Mouse (Mus musculus): ENCODE measurements around the gene Kcnj9. TPM values are rescaled to one million over a fixed set of nuclear protein-coding genes. Genes with fewer than 3 reads are reported as not detected.

The Kcnj9 gene
- total RNA-seq (2021), result under 1 TPM; 0.07 to 0.14 TPM
- long read RNA-seq, experiment 1, result 0 reads
- long read RNA-seq, experiment 2, result 0 reads

DNA sequence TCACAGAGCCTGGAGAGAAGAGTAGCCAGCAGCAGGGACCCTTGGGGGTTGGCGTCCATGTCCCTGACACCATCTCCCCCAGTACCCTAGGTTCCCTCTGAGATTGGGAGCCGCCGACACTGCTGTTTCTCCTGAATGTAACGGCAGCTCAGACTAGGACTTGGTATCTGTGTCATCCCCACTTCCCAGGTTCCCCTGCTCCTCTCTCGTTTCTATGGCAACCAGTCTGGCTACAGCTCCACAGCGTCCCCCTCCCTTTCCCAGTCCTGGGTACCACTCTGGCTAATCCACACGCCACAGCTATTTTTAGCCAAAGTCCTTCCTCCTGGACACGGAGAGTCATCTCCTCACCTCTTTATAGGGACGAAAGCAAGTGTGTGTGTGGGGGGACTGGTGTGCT is at the start of gene Kcnj9:
TSS of gene Kcnj9 (minus strand) at position 188 of the 400 bp plus-strand sequence.
- no peak for DNase-seq

DNA sequence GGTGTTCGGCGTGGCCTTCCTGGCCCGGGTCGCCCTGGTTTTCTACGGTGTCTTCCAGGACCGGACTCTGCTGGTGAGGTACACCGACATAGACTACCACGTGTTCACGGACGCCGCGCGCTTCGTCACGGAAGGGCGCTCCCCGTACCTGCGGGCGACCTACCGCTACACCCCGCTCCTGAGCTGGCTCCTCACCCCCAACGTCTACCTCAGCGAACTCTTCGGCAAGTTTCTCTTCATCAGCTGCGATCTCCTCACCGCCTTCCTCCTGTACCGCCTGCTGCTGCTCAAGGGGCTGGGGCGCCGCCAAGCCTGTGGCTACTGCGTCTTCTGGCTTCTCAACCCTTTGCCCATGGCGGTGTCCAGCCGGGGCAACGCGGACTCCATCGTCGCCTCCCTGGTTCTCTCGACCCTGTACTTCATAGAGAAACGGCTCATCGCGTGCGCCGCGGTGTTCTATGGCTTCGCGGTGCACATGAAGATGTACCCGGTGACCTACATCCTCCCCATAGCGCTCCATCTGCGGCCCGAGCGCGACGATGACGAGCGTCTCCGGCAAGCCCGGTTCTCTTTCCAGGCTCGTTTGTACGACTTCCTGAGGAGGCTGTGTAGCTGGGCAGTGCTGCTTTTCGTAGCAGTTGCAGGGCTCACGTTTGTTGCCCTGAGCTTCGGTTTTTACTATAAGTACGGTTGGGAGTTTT is 47.8 kb upstream of the Kcnj9 start:
- no peak for DNase-seq

DNA sequence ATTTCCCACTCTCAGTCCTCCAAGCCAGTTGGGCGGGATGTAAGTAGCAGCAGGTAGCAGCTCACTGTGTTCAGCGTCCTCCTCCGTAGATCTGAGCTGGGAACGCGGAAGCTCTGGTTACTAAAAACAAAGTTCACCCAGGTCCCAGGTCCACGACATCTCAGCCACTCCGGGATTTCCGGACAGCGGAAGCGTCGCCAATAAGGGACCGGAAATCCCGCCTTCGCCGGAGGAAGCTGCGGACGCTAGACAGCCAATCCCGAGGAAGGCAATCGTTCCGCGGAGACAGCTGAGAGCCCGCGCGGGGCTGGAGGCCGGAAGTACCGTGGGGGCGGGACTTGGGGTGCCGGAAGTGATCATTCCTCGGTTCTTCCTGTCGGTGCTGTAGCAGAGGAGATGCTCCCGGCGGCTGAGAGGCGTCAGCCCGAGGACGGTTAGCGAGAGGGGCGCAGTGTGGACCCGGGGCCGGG is 47.1 kb upstream of the Kcnj9 start, which contains the start of gene Pigm:
TSS of gene Pigm (plus strand) at position 349 of the 470 bp plus-strand sequence.
- DNase-seq, result peak; percentile 97

DNA sequence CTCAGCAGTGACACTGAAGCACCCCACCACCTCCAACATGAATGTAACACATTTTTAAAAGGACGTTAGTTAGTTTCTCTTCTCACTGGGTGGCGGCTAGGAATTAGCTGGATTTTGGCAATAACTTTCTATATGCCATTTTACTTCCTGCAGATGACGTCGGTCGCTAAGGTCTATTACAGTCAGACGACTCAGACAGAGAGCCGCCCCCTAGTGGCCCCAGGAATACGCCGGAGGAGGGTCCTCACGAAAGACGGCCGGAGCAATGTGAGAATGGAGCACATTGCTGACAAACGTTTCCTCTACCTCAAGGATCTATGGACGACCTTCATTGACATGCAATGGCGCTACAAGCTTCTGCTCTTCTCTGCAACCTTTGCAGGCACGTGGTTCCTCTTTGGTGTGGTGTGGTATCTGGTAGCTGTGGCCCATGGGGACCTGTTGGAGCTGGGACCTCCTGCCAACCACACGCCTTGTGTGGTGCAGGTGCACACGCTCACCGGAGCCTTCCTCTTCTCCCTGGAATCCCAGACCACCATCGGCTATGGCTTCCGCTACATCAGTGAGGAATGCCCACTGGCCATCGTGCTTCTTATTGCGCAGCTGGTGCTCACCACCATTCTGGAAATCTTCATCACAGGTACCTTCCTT is 39.8 kb upstream of the Kcnj9 start:
- peak; percentile 43 for DNase-seq

DNA sequence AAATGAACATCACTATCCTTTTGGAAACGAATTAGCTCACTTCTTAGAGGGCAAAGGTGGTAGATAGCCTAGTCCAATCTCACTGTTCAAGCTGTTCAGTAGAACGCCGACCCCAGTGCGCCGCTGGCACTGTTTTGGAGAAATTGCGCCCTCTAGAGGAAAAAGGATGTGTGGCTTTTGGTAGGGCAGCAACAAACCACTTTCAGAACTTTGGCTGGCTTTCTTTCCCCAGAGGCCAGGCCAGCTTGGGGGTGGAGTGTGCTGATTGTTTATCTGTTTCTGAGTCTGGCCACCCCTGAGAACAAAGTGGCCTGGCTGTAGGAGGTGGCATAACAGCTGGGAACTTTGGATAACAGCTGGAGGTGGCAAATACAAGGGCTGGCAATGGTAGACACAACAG is 35.6 kb upstream of the Kcnj9 start:
- peak; percentile 34 for DNase-seq

DNA sequence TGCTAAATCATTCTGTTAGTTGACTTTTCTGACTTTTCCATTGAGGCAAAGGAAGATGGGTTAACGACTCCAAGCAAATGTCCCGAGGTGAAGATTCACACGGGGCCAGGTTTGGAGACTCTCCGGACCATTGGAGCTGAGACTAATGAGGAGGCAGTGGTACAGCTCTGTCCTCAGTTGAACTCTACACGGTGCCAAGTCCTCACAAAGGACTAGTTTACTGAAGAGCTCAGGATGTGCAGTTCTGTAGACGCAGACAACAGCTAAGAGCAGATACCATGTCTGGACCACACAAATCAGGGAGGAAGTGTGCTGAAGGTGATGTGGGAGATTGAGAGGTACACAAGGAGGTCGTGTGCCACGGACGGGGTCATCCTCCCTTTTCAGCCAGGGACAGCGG is 29.2 kb upstream of the Kcnj9 start:
- DNase-seq, result no peak

DNA sequence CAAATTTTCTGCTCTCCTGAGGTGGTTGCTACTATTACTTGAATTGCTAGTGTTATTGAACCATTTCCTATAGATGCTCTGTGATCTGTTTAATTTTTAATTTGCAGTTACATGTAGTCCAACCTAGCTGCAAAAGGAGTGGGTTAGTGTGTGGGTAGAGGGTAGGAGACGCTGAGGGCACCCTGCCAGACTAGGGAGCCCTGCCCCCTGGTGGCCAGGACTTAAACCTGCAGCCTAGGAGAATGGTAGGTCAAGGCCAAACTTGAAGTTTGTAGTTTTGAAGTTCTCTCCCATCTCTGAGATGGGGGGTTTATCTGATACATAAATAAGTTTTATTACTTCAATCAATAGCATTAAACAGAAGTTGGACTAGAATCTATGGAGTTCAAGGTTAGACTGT is 28.4 kb upstream of the Kcnj9 start:
- peak; percentile 73 for DNase-seq

DNA sequence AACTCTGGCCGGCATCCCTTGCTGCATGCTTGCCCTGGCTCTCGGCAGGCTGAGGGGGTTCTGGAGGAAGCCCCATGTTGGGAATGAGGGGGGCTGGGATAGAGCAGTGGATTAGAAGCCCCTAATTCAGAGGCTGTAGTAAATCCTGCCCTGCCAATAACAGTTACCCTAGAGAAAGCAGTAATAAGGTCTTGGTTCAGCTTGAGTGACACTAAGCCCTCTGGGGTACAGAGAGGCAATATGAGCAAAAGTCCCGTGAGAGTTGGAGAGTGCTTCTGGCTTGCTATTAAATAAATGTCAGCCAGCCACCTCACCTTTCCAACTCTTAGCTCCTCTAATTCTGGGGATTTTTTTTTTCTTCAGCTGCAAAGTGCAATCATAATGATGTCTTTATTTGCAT is 26.2 kb upstream of the Kcnj9 start:
- DNase-seq, result no peak

DNA sequence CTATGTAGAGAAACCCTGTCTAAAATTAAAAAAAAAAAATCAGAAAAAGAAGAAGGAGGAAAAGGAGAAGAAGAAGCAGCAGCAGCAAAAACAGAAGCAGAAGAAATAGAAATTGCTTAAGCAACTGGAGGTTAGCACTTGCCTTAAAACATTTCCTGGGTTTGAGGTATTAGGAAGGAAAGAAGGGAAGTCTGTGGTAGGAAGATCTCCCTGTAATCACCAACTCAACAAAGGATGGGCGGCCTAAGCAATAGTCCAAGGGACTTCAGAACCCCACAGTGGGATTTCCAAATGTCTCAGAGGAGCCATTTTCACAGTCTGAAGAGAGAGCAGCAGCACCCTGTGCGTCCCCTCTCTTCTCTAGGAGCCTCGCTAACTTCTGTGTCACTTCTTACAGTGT is 23.3 kb upstream of the Kcnj9 start:
- DNase-seq, result no peak

DNA sequence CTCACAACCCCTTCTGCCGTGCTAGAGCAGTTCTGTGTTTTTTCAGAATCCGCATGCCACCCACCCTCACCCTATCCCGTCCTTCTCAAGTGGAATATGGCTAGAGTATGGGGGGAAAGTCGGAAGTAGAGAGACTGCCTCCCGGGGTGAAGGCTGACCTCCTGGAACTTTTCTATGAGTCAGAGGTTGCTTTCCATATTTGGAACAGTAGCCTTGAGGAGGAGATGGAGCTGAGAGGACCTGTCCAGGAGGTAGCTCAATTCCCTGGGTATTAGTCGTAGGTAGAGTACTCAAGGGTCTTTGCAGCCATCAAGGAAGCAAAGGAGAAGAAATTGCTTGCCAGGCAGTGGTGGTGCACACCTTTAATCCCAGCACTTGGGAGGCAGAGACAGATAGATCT is 22.9 kb upstream of the Kcnj9 start:
- DNase-seq, result no peak

DNA sequence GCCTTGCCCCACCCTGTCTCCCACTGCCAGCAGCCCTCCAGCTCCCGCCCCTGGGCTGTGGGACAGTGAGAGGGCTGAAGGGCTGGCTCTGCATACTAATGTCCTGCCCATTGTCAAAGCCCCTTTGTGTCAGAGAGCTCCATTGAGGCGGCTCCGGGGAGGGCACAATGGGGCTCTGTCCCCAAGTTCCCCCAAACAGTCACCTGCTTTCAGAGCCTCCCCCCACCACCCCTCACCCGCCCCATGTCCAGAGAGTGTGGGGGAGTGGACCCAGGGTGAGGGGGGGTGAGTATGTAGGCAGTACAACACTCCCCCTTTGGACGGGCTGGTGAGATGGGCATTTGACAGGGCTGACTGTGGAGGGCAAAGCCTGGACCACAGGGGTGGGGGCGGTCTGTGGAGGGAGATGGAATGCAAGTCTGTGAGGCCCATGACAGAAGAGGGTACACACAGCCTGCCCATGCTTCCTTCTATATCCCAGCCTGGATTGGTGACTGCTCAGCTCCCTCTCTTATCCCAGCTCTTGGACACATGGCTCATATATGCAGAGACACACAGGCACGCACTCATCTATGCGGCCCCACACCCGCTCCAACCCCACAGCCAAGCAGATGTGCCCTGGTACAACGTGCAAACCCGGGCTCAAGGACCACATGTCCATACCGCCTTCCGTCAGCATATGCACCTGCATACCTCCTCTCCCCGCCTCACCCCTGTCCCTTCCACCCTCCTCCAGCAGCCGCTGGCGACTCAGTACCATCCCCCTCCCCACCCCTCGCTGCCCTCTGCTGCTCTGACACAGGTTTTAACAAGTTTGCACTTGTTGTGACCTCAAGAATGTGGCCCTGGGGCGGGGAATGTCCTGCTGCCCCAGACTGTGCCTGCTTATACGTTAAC is 21.0 kb upstream of the Kcnj9 start:
- no peak for DNase-seq

DNA sequence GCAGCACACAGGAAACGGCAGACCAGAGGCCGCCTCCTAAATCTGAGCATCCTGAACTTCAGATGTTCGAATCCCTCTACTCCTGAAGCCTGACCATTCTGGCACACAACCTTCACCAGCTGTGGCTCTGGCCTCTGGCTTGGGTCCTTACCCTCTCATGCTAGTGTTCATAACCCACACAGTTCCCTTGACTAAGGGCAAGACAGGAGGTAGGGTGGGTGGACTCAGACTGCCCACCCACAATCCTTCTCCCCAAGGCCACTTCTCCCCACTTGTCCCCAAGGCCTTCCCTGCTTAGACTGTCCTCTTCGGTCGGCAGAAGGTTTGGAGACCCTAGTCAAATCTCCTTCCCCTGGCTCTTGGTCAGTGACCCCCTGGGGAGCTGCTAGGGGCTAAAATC is 20.4 kb upstream of the Kcnj9 start:
- DNase-seq, result no peak

DNA sequence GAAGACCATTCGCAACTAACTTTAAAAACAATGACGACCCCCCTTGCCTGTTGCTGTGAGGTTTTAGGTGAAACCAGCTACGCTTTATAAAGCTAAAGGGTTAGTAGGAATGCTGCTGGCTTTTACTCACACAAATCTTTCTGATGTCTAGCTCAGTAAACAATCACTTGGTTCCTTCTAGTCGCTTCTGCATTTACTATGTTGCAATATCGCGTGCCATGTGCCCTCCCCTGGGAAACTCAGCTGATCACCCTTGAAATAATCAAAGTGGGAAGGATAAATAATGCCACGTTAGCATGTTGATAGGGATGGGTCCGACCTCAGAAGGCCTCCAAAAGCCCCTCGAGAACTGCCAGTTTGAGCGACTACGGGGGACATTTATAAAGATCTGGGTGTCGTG is 18.3 kb upstream of the Kcnj9 start:
- no peak for DNase-seq

DNA sequence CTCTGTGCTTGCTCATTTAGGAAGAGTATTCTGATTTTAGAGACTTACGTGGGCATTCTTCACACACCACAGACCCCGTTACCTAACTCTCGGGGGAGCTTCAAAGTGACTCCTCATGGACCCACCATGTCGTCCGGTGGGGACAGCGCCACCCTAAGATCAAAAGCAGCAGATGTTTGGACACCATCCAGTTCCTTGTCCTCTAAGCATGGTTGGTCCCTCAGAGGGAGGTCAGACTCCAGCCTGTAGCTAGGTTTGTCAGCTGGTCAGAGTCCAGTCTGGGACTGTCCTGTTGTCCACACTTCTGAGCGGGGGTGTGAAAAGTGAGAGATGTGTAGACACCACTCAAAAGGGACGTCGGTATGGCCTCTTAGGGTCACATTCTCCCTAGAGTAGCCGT is 17.6 kb upstream of the Kcnj9 start:
- DNase-seq, result no peak

DNA sequence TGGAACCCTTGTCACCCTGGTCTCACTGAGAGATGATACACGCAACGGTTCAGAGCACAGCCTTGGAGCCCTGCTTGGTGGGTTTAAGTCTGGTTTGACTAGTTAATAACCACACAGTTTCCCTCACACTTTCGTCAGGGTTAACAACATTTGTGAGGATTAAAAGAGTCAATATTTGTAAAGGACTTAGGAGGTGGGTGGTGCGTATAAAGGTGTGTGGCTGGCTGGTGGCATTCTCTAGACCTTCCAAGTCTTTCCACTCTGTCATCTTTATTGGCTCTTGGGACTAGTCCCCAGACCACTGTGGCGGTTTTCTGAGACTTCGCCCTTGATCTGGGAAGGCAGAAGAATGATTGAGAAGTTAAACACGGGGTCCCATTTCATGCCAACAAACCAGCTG is 15.7 kb upstream of the Kcnj9 start:
- DNase-seq, result no peak

DNA sequence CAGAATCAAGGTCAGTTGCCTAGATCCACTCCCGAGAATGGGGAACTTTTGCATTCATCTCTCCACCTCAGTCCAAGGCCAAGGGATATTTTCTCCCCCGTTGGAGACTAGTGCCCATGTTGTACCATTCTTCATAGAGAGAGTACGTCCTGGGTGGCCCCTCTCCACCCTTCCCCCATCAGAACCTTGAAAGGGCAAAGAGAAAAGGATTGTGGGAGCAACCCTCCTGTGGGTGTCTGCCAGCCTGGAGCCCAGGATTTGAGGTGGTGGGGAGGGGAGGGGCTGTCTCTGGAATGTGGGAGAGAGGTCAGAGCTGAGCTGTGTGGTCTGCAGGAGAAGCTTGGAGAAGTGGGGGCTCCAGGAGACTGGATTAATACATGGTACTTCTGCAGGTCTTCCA is 14.8 kb upstream of the Kcnj9 start:
- DNase-seq, result no peak

DNA sequence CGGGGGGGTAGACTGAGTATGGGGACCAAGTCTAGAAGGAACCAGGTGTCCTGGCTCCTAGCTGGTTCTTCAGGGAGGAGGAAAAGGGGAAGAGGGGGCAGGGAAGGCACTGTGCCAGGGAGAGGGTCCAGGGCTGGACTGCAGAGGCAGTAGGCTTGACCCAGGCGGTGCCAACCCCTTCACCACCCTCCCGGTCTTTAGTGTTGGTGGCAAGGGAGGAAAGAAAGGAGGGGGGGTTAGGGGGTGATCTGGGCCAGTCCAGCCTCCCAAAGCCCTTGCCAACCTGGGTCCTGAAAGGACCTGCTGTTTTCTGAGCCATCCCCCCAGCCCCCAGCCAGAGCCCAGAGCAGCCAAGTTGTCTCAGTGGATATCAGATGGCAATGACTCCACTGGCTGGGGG is 13.6 kb upstream of the Kcnj9 start:
- DNase-seq, result no peak

DNA sequence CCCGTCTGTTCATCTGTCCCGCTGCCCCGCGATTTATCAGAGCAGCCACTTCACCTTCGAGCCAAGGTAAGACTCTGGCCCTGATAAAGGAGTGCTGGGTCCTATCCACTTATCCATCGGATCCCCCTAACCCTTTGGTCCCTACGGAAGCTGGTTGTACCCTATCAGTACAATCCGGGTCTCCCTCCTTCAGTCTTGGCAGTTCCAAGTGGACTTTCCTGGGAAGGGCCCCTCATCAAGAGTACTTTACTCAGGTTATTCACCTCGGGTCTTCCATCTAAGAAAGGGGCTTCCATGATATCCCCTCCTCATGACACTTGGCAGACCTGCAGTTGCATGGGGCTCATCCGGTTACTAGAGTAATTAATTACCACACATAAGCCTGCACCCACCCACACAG is 12.3 kb upstream of the Kcnj9 start:
- no peak for DNase-seq

DNA sequence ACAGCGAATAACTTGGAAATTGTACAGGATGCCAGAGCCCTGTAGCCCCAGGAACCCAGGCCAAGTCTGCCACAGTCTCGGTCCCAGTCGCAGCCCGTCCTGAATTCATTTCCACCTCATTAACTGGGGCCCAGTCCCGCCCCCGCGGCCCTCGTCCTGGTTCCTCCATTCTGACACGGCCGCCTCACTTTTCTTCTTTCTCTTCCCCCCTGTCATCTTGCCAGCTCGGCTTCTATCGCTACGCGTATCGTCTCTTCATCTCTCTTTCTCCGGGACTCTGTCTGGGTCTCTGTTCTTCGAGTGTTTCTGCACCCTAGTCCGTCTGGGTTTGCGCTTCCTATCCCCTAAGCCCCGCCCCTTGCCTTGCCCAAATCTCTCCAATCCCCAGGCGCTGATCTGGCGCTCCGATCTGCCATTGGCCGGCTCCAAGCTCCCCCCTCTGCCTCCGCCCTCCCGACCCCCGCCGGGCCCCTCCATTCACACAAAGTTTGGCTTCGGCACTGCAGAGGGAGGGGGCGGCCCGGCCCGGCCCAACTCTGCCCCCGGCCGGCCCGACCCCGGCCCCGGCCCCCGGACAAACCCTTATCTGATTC is 11.7 kb upstream of the Kcnj9 start, which contains the start of gene Kcnj10:
TSS of gene Kcnj10 (plus strand) at position 482 of the 593 bp plus-strand sequence.
- DNase-seq, result peak; percentile 66

DNA sequence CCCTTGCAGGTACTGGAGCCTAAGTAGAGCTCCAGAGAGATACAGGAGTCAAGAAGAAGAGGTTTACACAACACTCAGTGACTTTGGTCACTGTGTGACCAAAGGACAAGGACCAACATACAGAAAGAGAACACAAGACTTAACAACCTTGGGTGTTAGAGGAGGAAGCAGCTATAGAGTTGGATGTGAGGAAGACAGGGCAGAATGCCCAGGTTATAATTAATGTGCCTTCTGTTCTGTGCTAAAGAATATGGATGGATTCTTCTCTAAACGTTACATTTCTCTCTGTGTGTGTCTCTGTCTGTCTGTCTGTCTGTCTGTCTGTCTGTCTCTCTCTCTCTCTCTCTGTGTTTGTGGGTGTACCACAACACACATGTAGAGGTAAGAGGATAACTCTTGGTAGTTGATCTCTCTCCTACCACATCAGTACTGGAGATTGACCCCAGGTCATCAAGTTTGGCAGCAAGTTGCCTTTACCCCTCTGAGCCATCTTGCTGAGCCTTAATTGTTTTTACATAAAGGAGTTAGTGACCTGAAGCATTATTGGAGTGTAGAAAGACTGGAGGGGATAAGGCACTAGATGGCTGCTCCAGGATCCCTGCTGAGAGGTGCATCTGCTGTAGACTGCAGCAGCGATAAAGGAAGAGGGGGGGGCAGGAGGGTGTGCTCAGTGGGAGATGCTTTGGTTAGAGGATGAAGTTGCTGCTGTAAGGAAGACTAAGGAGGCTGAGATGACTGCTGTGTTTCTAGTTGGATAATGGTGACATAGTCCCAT is 8.5 kb upstream of the Kcnj9 start:
- no peak for DNase-seq

DNA sequence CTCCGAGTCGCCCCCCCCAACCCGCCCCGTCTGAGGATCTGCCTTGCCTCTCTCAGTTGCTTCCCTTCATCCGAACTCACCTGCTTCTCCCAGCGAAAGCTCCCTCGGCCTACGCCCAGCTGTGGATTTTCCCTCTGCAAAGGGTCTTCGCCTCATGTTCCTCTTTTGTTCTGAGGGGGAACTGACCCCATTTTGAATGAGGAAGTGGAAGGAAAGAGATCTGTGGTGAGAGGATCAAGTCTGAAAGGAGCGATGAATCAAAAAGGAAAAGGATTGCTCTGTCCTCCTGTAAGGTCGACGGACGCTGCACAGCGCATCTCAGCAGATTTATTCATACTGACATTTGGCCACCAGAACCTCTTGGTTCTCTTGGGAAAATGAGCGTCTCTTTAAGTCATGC is 6.7 kb upstream of the Kcnj9 start:
- DNase-seq, result no peak

DNA sequence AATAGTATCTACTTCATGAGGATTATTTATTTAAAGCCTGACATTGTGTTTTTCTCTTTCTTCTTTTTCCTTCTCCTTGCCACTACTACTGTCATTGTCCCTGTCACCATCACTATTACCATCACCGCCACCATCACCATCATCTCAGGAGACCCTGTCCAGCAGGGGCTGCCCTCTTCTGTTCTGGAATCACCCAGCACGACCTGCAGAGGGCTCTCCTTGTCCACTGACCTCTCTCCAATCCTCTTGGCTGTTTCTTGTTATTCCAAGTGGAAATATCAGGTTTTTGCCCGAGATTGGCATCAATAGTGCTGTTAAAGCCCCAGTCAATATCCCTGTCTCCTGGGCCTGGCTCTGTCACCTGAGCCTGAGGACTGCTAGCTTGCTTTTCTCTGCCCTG is 4.4 kb upstream of the Kcnj9 start:
- no peak for DNase-seq

All from gastrocnemius, postnatal 10 days (tissue).